Mouse (Mus musculus) heart, embryonic 15.5 days (tissue): ENCODE measurements at regions not wholly inside any gene's neighbourhood (a gene's known extent, or its start where the extent isn't known, plus 50 kb on each side); places are given as distances from the start of the nearest gene placed in this dataset.

Experiments
- ATAC-seq: fragments of 200-750 bp; cut with Nextera tagmentation; replicated peaks from 2 replicates; pipeline ENCODE4 v1.8.0; 2017; ENCODE audit warnings: low read depth, moderate TSS enrichment; ENCODE audit not compliant: insufficient number of reproducible peaks, insufficient read depth, low FRiP score
- H3K27ac ChIP-seq: fragments of 300-500 bp; sonication (generic); 2 replicates; pipeline ENCODE4 v1.5.1; 2015; ENCODE audit warnings: mild to moderate bottlenecking, inconsistent platforms
- H3K27me3 ChIP-seq: fragments of 300-500 bp; sonication (generic); 2 replicates; pipeline ENCODE4 v1.6.1; 2015; ENCODE audit warnings: inconsistent platforms
- H3K36me3 ChIP-seq: fragments of 300-500 bp; sonication (generic); 2 replicates; pipeline ENCODE4 v1.6.1; 2015; ENCODE audit warnings: mild to moderate bottlenecking, inconsistent platforms
- H3K4me1 ChIP-seq: fragments of 300-500 bp; sonication (generic); replicated peaks from 2 replicates; pipeline ENCODE4 v1.6.1; 2015; ENCODE audit warnings: inconsistent platforms
- H3K4me2 ChIP-seq: fragments of 300-500 bp; sonication (generic); 2 replicates; pipeline ENCODE4 v1.6.1; 2015; ENCODE audit warnings: inconsistent platforms, mild to moderate bottlenecking, moderate library complexity
- H3K4me3 ChIP-seq: fragments of 300-500 bp; sonication (generic); 2 replicates; pipeline ENCODE4 v1.5.1; 2015; ENCODE audit warnings: mild to moderate bottlenecking, inconsistent platforms
- H3K9ac ChIP-seq: fragments of 300-500 bp; sonication (generic); 2 replicates; pipeline ENCODE4 v1.6.1; 2015; ENCODE audit warnings: mild to moderate bottlenecking, inconsistent platforms
- H3K9me3 ChIP-seq: fragments of 300-500 bp; sonication (generic); replicated peaks from 2 replicates; pipeline ENCODE4 v1.6.1; 2016; ENCODE audit warnings: inconsistent platforms
- WGBS: fragments of 180-500 bp; shearing (Covaris S2); methylation state at CpG from one replicate; pipeline ENCODE4 v1.1.7; 2015; ENCODE audit warnings: mixed read lengths; 5-methylcytosine and 5-hydroxymethylcytosine counted together

- ATAC-seq: no peak
- Histone ChIP-seq H3K9me3 (no peaks in the 10 kb centered on the region), H3K4me1 (peaks cover 17% of the 10 kb centered on the region), H3K9ac (no peak overlapping the region), H3K4me2 (no peak overlapping the region), H3K4me3 (no peak overlapping the region), H3K27me3 (no peaks in the 10 kb centered on the region), H3K27ac (no peak overlapping the region), H3K36me3 (no peaks in the 10 kb centered on the region)
- 65% methylated on average over 14 of the region's 14 CpGs for WGBS
These were observed 130.7 kb upstream of the Fat1 start for GRCm38 (mm10) chr8:44804414-44805178.

- Histone ChIP-seq H3K27me3 (no peaks in the 10 kb centered on the region), H3K4me3 (no peak overlapping the region), H3K9me3 (no peaks in the 10 kb centered on the region), H3K4me2 (no peak overlapping the region), H3K27ac (no peak overlapping the region), H3K9ac (no peak overlapping the region), H3K36me3 (no peaks in the 10 kb centered on the region), H3K4me1 (peaks cover 17% of the 10 kb centered on the region)
- WGBS: 54% methylated on average over 11 of the region's 11 CpGs
- ATAC-seq: no peak
These were observed 129.9 kb upstream of the Fat1 start for GRCm38 (mm10) chr8:44805179-44805815.

DNA sequence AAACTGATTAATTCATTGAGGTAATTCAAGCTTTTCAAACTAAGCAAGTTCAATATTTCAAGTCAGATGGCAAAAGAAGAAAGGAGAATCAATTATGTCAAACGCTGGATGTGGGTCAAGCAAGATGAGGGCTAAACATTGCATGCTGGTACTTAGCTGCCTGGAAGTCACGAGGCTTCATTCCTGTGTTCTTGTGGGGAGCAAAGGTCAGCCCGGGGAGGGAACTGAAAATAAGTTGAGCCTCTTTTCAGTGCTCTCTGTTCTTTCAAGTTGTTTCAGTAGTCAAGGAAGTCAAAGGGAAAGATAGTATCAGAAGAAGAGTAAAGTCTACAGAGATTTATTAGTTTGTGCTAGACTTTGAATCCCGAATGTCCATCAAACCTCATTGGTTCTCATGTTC is 122.9 kb upstream of the Fat1 start:
- Histone ChIP-seq H3K9ac (no peak overlapping the region), H3K36me3 (no peaks in the 10 kb centered on the region), H3K4me2 (no peak overlapping the region), H3K9me3 (no peaks in the 10 kb centered on the region), H3K4me3 (no peak overlapping the region), H3K27ac (no peak overlapping the region), H3K4me1 (no peaks in the 10 kb centered on the region), H3K27me3 (no peaks in the 10 kb centered on the region)
- no peak for ATAC-seq
- WGBS: 71% methylated on average over 4 of the region's 4 CpGs

DNA sequence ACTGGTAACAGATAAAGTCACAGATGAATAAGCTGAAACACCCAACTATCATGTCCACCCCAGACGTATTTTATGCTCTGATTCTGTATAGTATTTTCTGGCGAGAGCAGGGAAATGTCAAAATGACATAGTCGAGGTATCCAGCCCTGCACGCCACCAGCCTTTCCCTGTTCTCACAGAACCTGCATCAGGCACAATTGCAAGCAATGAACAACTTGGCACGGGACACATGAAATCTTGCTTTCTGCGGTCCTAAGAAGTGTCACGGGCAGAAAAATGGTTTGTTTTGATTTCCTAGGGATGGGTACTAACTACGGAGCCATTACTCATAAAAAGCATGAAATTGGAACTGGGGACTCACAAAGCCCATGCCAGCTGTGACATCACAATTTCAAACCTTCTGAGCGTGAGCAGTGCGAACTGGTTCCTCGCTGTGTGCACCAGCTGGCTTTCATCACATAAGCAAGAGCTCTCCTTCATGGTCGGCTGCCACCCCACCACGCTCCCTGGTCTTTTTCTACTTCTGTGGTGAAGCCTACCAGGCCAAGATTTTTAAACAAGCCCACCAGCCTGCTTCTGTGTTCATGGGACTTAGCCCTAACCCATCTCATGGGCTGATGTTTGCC is 117.6 kb upstream of the Fat1 start:
- Histone ChIP-seq H3K4me1 (no peaks in the 10 kb centered on the region), H3K4me3 (no peak overlapping the region), H3K36me3 (no peaks in the 10 kb centered on the region), H3K4me2 (no peak overlapping the region), H3K9me3 (no peaks in the 10 kb centered on the region), H3K9ac (no peak overlapping the region), H3K27me3 (no peaks in the 10 kb centered on the region), H3K27ac (no peak overlapping the region)
- WGBS: 71% methylated on average over 13 of the region's 13 CpGs
- no peak for ATAC-seq

DNA sequence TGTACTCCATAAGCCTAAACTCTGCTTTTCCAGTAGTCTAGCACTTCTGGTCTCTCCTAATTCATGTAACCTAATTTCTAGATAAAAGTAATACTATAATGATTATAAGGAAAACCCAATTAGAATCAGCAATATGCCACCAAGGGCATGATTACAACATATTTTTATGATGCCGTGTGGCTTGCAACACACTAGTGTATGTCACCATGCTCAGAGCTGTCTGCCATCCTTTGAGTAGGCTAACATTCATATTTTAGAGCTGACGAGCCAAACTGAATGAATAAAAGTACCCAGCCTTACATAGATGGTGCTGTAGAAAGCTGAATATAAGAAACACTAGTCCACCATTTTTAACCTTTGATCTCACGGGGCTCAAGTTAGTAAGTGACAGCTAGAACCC is 116.0 kb upstream of the Fat1 start:
- Histone ChIP-seq H3K27me3 (no peaks in the 10 kb centered on the region), H3K27ac (no peak overlapping the region), H3K9me3 (no peaks in the 10 kb centered on the region), H3K4me3 (no peak overlapping the region), H3K4me1 (no peaks in the 10 kb centered on the region), H3K4me2 (no peak overlapping the region), H3K36me3 (no peaks in the 10 kb centered on the region), H3K9ac (no peak overlapping the region)
- WGBS: 88% methylated on average over 3 of the region's 3 CpGs
- ATAC-seq: no peak

- Histone ChIP-seq H3K4me1 (no peaks in the 10 kb centered on the region), H3K27me3 (no peaks in the 10 kb centered on the region), H3K4me2 (no peak overlapping the region), H3K27ac (no peak overlapping the region), H3K36me3 (no peaks in the 10 kb centered on the region), H3K9ac (no peak overlapping the region), H3K9me3 (no peaks in the 10 kb centered on the region), H3K4me3 (no peak overlapping the region)
- WGBS: 86% methylated on average over 7 of the region's 7 CpGs
- no peak for ATAC-seq
These were observed 115.6 kb upstream of the Fat1 start for GRCm38 (mm10) chr8:44819691-44820090.

DNA sequence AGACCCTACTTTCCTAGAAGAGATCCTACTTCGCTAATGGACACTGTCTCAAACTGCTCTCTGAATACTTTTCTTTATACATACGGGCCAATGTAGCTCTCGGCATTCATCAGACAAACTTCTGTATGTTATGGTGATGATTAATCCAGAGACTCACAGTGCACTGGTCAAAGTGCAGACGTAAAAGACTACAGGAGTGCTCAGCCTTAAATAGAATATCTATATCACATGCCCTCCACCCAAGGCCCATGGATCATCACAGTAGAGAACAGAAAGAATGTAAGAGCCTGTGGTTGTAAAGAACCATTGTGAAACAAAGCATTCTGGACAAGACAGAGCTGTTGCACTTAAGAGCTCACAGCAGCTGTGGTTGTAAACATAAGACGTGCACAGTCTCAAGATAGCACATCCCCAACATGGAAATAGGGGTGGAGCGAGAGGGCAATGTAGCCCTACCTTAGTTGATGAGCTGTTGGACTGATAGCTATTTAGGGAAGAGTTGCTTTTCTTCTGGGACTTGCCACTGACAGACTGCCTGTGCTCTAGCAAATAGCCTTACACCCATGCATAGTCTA is 110.0 kb upstream of the Fat1 start:
- Histone ChIP-seq H3K27ac (peak overlapping the region; percentile 27; the same call in 1 of the 2 replicates), H3K4me1 (peaks cover 12% of the 10 kb centered on the region), H3K4me2 (no peak overlapping the region), H3K9me3 (no peaks in the 10 kb centered on the region), H3K27me3 (no peaks in the 10 kb centered on the region), H3K4me3 (no peak overlapping the region), H3K36me3 (no peaks in the 10 kb centered on the region), H3K9ac (no peak overlapping the region)
- ATAC-seq: no peak
- WGBS: 49% methylated on average over 6 of the region's 6 CpGs

DNA sequence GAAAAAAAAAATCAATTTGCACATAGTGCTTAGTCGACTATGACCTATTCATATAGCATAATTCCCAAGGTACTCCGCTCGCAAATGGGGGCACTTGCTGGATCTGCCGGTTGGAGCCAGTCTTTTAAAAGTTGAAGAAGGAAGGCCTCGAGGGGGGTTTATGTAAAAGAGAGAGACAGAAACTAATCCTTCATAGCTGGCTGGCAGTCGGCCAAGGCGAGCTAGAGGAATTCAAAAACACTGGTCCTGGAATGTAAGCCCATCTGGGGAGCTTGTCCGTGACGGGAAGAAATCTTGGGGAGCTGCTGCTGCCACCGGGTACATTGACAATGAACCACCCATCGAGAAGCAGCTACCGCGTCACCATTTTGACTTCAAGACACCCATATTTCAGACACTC is 108.3 kb upstream of the Fat1 start:
- 0 out of 2 replicates have a peak overlapping the region, but pooled peaks have one; percentile 16 for H3K27ac ChIP-seq
- no peaks in the 10 kb centered on the region for H3K36me3 ChIP-seq
- WGBS: 24% methylated on average over 13 of the region's 13 CpGs
- no peaks in the 10 kb centered on the region for H3K27me3 ChIP-seq
- no peak for ATAC-seq
- H3K9me3 ChIP-seq: no peaks in the 10 kb centered on the region
- H3K4me1 ChIP-seq: peaks cover 12% of the 10 kb centered on the region
- peak overlapping the region; percentile 52 for H3K4me2 ChIP-seq
- peak overlapping the region; percentile 15; the same call in 1 of the 2 replicates for H3K4me3 ChIP-seq
- no peak overlapping the region for H3K9ac ChIP-seq

GRCm38 (mm10) chr8:44828026-44828425 is 107.2 kb upstream of the Fat1 start:
- H3K4me2 ChIP-seq: no peak overlapping the region
- WGBS: 87% methylated on average over 3 of the region's 3 CpGs
- no peaks in the 10 kb centered on the region for H3K36me3 ChIP-seq
- H3K9me3 ChIP-seq: no peaks in the 10 kb centered on the region
- ATAC-seq: no peak
- peaks cover 12% of the 10 kb centered on the region for H3K4me1 ChIP-seq
- H3K27me3 ChIP-seq: no peaks in the 10 kb centered on the region
- H3K9ac ChIP-seq: no peak overlapping the region
- no peak overlapping the region for H3K27ac ChIP-seq
- H3K4me3 ChIP-seq: no peak overlapping the region

DNA sequence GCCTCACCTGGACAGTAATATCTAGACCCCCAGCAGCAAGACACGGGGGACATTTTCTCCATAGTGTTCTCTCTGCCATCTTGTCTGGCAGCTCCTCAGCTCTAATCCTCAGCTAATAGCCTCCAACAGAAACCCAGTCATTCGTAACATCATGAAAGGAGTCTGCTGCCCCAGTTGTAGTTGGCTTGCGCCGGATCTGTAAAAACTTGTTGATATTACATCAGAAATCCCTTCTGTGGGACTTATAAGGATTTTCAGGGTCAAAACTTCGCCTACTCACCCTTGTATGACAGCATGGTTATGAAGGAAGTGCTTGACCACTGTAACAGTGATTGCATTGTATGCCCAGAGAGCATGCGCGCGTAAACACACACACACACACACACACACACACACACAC is 96.8 kb upstream of the Fat1 start:
- Histone ChIP-seq H3K27ac (no peak overlapping the region), H3K36me3 (no peaks in the 10 kb centered on the region), H3K4me2 (no peak overlapping the region), H3K27me3 (no peaks in the 10 kb centered on the region), H3K4me1 (0 out of 2 replicates have a peak, but pooled peaks cover 4% of the 10 kb centered on the region), H3K9ac (no peak overlapping the region), H3K4me3 (no peak overlapping the region), H3K9me3 (no peaks in the 10 kb centered on the region)
- 88% methylated on average over 8 of the region's 8 CpGs for WGBS
- ATAC-seq: no peak

DNA sequence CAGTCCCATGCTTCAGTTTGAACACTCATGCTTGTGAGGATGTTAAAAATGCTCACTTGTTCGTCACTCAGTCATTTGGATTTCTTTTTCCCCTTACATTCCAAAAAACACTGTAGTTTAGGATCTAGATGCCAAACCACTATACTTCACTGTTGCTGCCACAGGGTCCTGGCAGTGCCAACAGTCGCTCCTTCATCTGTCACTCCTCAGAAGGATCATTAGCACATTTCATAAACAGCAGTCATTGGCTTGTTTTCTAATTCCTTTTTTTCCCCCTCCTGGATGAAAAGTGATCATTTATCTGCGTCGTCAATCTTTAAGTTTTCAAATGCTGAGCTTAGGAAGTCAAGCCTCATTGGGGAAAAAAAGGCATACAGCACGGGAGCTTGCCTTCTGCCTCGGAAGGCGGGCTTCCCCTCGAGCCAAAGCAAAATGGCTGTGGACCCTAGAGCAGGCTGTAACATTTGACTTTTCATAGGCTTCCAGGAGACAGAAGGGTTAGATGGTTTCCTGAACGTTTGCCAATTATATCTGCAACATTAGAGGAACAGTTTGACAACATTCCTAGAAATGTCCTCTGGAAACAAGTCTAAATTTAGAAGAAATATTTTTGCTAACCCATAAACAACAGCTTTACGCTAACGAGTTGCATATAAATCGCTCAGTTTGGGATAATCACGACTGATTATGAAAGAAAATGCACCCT is 95.6 kb upstream of the Fat1 start:
- no peaks in the 10 kb centered on the region for H3K36me3 ChIP-seq
- no peak overlapping the region for H3K9ac ChIP-seq
- H3K27me3 ChIP-seq: no peaks in the 10 kb centered on the region
- ATAC-seq: no peak
- H3K9me3 ChIP-seq: no peaks in the 10 kb centered on the region
- H3K4me2 ChIP-seq: no peak overlapping the region
- 0 out of 2 replicates have a peak, but pooled peaks cover 4% of the 10 kb centered on the region for H3K4me1 ChIP-seq
- no peak overlapping the region for H3K4me3 ChIP-seq
- 63% methylated on average over 13 of the region's 13 CpGs for WGBS
- H3K27ac ChIP-seq: no peak overlapping the region
